Mouse (Mus musculus): ENCODE measurements at regions not wholly inside any gene's neighbourhood (a gene's known extent, or its start where the extent isn't known, plus 50 kb on each side); places are given as distances from the start of the nearest gene placed in this dataset.

GRCm38 (mm10) chr6:31317741-31318225 lies 80.8 kb upstream of the Mkln1 start:
- TF ChIP-seq CTCF (IDR thresholded peaks at IDR 0.05; ENCODE audit: borderline replicate concordance, control insufficient read depth, extremely low read depth, insufficient read depth, low read length, poor library complexity) (no peak), POLR2A (IDR thresholded peaks at IDR 0.05; ENCODE audit: control insufficient read depth, extremely low read depth, insufficient read depth, low read length, poor library complexity) (no peak)

Measured in thymus, adult 2 months (tissue).